In genomic region chr2:27425751-27426405, GRCm38 (mm10) we compare ENCODE assay signal across 8 mouse cellular contexts. TPM values are rescaled to one million over a fixed set of nuclear protein-coding genes. Genes with fewer than 3 reads are reported as not detected.
DNase-seq lines count a peak whose midpoint lies in the region; ATAC-seq and TF ChIP-seq lines count a peak whose summit lies in the region.

No protein-coding gene starts in this region.

- no peaks in the 10 kb centered on the region for H3K9me3 ChIP-seq in kidney, postnatal 0 days (replicated peaks; ENCODE audit: low read length)
- no peaks in the 10 kb centered on the region for H3K9me3 ChIP-seq in midbrain, embryonic 10.5 days (replicated peaks)

- H3K27ac ChIP-seq in kidney, postnatal 0 days = peak overlapping the region; percentile 82
- H3K27ac ChIP-seq in midbrain, embryonic 10.5 days (replicated peaks) = peak overlapping the region; percentile 98

- H3K9ac ChIP-seq in kidney, postnatal 0 days (ENCODE audit: low read depth, low read length) = peak overlapping the region; percentile 80

- no peaks in the 10 kb centered on the region for H3K27me3 ChIP-seq in kidney, postnatal 0 days (ENCODE audit: insufficient read depth, low read length)
- no peaks in the 10 kb centered on the region for H3K27me3 ChIP-seq in midbrain, embryonic 10.5 days (ENCODE audit: low read depth, poor library complexity, severe bottlenecking)

- no peak for TF ChIP-seq CTCF in kidney, postnatal 0 days (IDR thresholded peaks at IDR 0.05; ENCODE audit: low read depth)

- no peaks in the 10 kb centered on the region for H3K36me3 ChIP-seq in kidney, postnatal 0 days (ENCODE audit: insufficient read depth, low read length)
- H3K36me3 ChIP-seq in midbrain, embryonic 10.5 days = peaks cover 22% of the 10 kb centered on the region

- peak overlapping the region; percentile 87 for H3K4me2 ChIP-seq in kidney, postnatal 0 days (ENCODE audit: low read length)

- peak; percentile 29 for ATAC-seq in kidney, postnatal 0 days (replicated peaks; ENCODE audit: low FRiP score, low read depth)

- peak overlapping the region; percentile 77 for H3K4me3 ChIP-seq in kidney, postnatal 0 days (replicated peaks; ENCODE audit: low read depth, low read length)
- H3K4me3 ChIP-seq in midbrain, embryonic 10.5 days = peak overlapping the region; percentile 94

- under 1% methylated on average over 59 of the region's 60 CpGs for WGBS in kidney, postnatal 0 days
- under 1% methylated on average over 60 of the region's 60 CpGs for WGBS in midbrain, embryonic 10.5 days

- 0 out of 2 replicates have a peak, but pooled peaks cover 15% of the 10 kb centered on the region for H3K4me1 ChIP-seq in kidney, postnatal 0 days (replicated peaks; ENCODE audit: insufficient read depth, low read length)
- H3K4me1 ChIP-seq in midbrain, embryonic 10.5 days = peaks cover 70% of the 10 kb centered on the region

- DNase-seq in heart, adult 18-20 months = peak; percentile 33 to 55
- DNase-seq in heart, postnatal 4 days = no peak
- peak; percentile 25 for DNase-seq in MN1 (ENCODE audit: low spot score)
- peak; percentile 41 for DNase-seq in gastrocnemius, postnatal 25 days
- DNase-seq in kidney, postnatal 0 days (ENCODE audit: low spot score) = peak; percentile 58
- peak; percentile 58 for DNase-seq in midbrain, embryonic 10.5 days (ENCODE audit: low spot score)
- DNase-seq in thymus, postnatal 10 days (ENCODE audit: low spot score in 2 of 2) = peak; percentile 49 to 57
- DNase-seq in right cerebral cortex, postnatal 36 days (ENCODE audit: low spot score in 2 of 2) = no peak

RNA-seq across cellular contexts. Expression of gene Vav2, which starts 1.0 kb away (rescaled TPM):
- total RNA-seq in heart, adult 18-20 months (2021) = 10 to 100 TPM; 10.2 to 13.1 TPM
- 10 to 100 TPM; 13.3 to 14.8 TPM for total RNA-seq in heart, postnatal 4 days (2021)
- 1 to 10 TPM; 2.4 to 4.4 TPM for total RNA-seq in gastrocnemius, postnatal 25 days (2021)
- 4.7 and 5.6 TPM in 2 replicates for polyA plus RNA-seq in kidney, postnatal 0 days (2015; fragmentation: Nextera tagmentation; extraction: Ambion mirVana)
- polyA plus RNA-seq in midbrain, embryonic 10.5 days (2016; fragmentation: Nextera tagmentation; extraction: Ambion mirVana) = 11.4 and 13.3 TPM in 2 replicates

RNA-seq across cellular contexts. Expression of gene Brd3os, which starts 16.2 kb away (rescaled TPM):
- 1 to 10 TPM; 1.4 to 1.8 TPM for total RNA-seq in heart, adult 18-20 months (2021)
- 1 to 10 TPM in 1 of 2 experiments, under 1 TPM in 1; 0.90 to 1.1 TPM for total RNA-seq in heart, postnatal 4 days (2021)
- total RNA-seq in gastrocnemius, postnatal 25 days (2021) = 1 to 10 TPM in 1 of 2 experiments, under 1 TPM in 1; 0.74 to 1.3 TPM
- polyA plus RNA-seq in kidney, postnatal 0 days (2015; fragmentation: Nextera tagmentation; extraction: Ambion mirVana) = 10.2 TPM in 2 replicates
- polyA plus RNA-seq in midbrain, embryonic 10.5 days (2016; fragmentation: Nextera tagmentation; extraction: Ambion mirVana) = 9.2 and 11.9 TPM in 2 replicates

Comparison
In these comparisons a context has a peak if more than half of its experiments do, and no peak if none do; other contexts are left out.
1. DNase-seq: peak in heart, adult 18-20 months (2 of 2), MN1 (single experiment), gastrocnemius, postnatal 25 days (single experiment), kidney, postnatal 0 days (single experiment), midbrain, embryonic 10.5 days (single experiment) and thymus, postnatal 10 days (2 of 2); none in heart, postnatal 4 days (single experiment) and right cerebral cortex, postnatal 36 days (0 of 2).